Mouse (Mus musculus) embryonic facial prominence, embryonic 14.5 days (tissue): ENCODE results near the gene Ptpn13. TPM values are rescaled to one million over a fixed set of nuclear protein-coding genes. Genes with fewer than 3 reads are reported as not detected.

Experiments
- ATAC-seq: fragments of 200-750 bp; cut with Nextera tagmentation; 2 replicates; pipeline ENCODE4 v1.8.0; 2017; ENCODE audit warnings: low read depth, moderate number of reproducible peaks, moderate TSS enrichment
- DNase-seq: peaks from one replicate; pipeline ENCODE4 v3.0.0-alpha.2; 2015; ENCODE audit warnings: low spot score
- H3K27ac ChIP-seq: fragments of 300-500 bp; sonication (generic); replicated peaks from 2 replicates; pipeline ENCODE4 v1.5.1; 2014; ENCODE audit warnings: low read depth, mild to moderate bottlenecking, low read length, moderate library complexity
- H3K27me3 ChIP-seq: fragments of 300-500 bp; sonication (generic); replicated peaks from 2 replicates; pipeline ENCODE4 v1.6.1; 2014; ENCODE audit warnings: low read length; ENCODE audit not compliant: control insufficient read depth, insufficient read depth
- H3K36me3 ChIP-seq: fragments of 300-500 bp; sonication (generic); 2 replicates; pipeline ENCODE4 v1.6.1; 2014; ENCODE audit warnings: low read length, mixed read lengths; ENCODE audit not compliant: control insufficient read depth, insufficient read depth
- H3K4me1 ChIP-seq: fragments of 300-500 bp; sonication (generic); 2 replicates; pipeline ENCODE4 v1.6.1; 2014; ENCODE audit warnings: antibody characterized with exemption, low read length; ENCODE audit not compliant: control insufficient read depth, insufficient read depth
- H3K4me2 ChIP-seq: fragments of 300-500 bp; sonication (generic); 2 replicates; pipeline ENCODE4 v1.6.1; 2014; ENCODE audit warnings: low read depth, mild to moderate bottlenecking, low read length, moderate library complexity, mixed read lengths
- H3K4me3 ChIP-seq: fragments of 300-500 bp; sonication (generic); 2 replicates; pipeline ENCODE4 v1.5.1; 2014; ENCODE audit warnings: low read depth, mild to moderate bottlenecking, low read length
- H3K9ac ChIP-seq: fragments of 300-500 bp; sonication (generic); 2 replicates; pipeline ENCODE4 v1.6.1; 2014; ENCODE audit warnings: low read depth, mild to moderate bottlenecking, low read length, moderate library complexity, mixed read lengths
- H3K9me3 ChIP-seq: fragments of 300-500 bp; sonication (generic); 2 replicates; pipeline ENCODE4 v1.6.1; 2016; ENCODE audit warnings: low read length; ENCODE audit not compliant: control insufficient read depth
- WGBS: fragments of 180-500 bp; shearing (Covaris S2); extraction: QIAGEN DNeasy Blood & Tissue Kit; methylation state at CpG from one replicate; pipeline ENCODE4 v1.1.7; 2014; 5-methylcytosine and 5-hydroxymethylcytosine counted together
- polyA plus RNA-seq: library from polyadenylated mRNA; unstranded; fragments of >200 nt; fragmentation: Nextera tagmentation; extraction: Ambion mirVana; gene quantifications from 2 replicates; pipeline ENCODE4 v1.2.1, GENCODE M21; 2014

The Ptpn13 gene
- polyA plus RNA-seq, 1 experiment from 2014 or later = 16.6 TPM

- DNase-seq = no peak
- H3K27me3 ChIP-seq = no peaks in the 10 kb centered on the region
- WGBS = 93% methylated on average over 1 of the region's 1 CpGs
- no peak overlapping the region for H3K4me2 ChIP-seq
- no peaks in the 10 kb centered on the region for H3K4me1 ChIP-seq
- H3K9ac ChIP-seq = no peak overlapping the region
- H3K9me3 ChIP-seq = no peaks in the 10 kb centered on the region
- H3K36me3 ChIP-seq = no peaks in the 10 kb centered on the region
- no peak for ATAC-seq
- no peak overlapping the region for H3K27ac ChIP-seq
- H3K4me3 ChIP-seq = no peak overlapping the region
Measured at GRCm38 (mm10) chr5:103644167-103644566, 219.2 kb downstream of the Ptpn13 start.

- H3K4me2 ChIP-seq = no peak overlapping the region
- no peak overlapping the region for H3K27ac ChIP-seq
- no peaks in the 10 kb centered on the region for H3K36me3 ChIP-seq
- WGBS = 87% methylated on average over 3 of the region's 3 CpGs
- no peaks in the 10 kb centered on the region for H3K27me3 ChIP-seq
- no peak overlapping the region for H3K9ac ChIP-seq
- no peaks in the 10 kb centered on the region for H3K4me1 ChIP-seq
- H3K4me3 ChIP-seq = no peak overlapping the region
- ATAC-seq (no peak), DNase-seq (no peak)
- no peaks in the 10 kb centered on the region for H3K9me3 ChIP-seq
Measured at GRCm38 (mm10) chr5:103647320-103647719, 222.3 kb downstream of the Ptpn13 start.

Other genes with a start within 250 kb of the Ptpn13 start
- 4.9 and 5.3 TPM in 2 replicates for gene Mapk10, start 213.9 kb upstream of the Ptpn13 start, polyA plus RNA-seq
- 1.4 and 1.6 TPM in 2 replicates for gene Slc10a6, start 204.2 kb downstream of the Ptpn13 start, polyA plus RNA-seq
- 0.24 TPM in 1 of 2 replicates, not detected in the other for gene 1700016H13Rik, start 230.8 kb downstream of the Ptpn13 start, polyA plus RNA-seq